Mouse (Mus musculus) C2C12 (cell line): ENCODE results near the gene Auts2. TPM values are rescaled to one million over a fixed set of nuclear protein-coding genes. Genes with fewer than 3 reads are reported as not detected.

Experiments used
- H3K27me3 ChIP-seq: one replicate; pipeline ENCODE4 v1.6.1; 2011; ENCODE audit not compliant: control insufficient read depth, insufficient read depth, insufficient read length
- H3K36me3 ChIP-seq: one replicate; pipeline ENCODE4 v1.6.1; 2011; ENCODE audit not compliant: control insufficient read depth, insufficient read depth
- H3K4me3 ChIP-seq: one replicate; pipeline ENCODE4 v1.5.1; 2011; ENCODE audit warnings: mild to moderate bottlenecking, control low read depth; ENCODE audit not compliant: poor library complexity, insufficient read depth, severe bottlenecking
- H3K79me2 ChIP-seq: one replicate; pipeline ENCODE4 v1.6.1; 2011; ENCODE audit not compliant: control insufficient read depth, insufficient read depth
- H3K79me3 ChIP-seq: one replicate; pipeline ENCODE4 v1.6.1; 2011; ENCODE audit warnings: low read depth, control low read depth
- H3ac ChIP-seq: one replicate; pipeline ENCODE3; 2011; ENCODE audit warnings: low read depth; ENCODE audit not compliant: control insufficient read depth, insufficient read length
- CEBPB ChIP-seq: IDR thresholded peaks from one replicate; pipeline ENCODE4 v1.6.1; 2011; ENCODE audit warnings: low read depth, mild to moderate bottlenecking, control low read depth, moderate library complexity
- CTCF ChIP-seq: IDR thresholded peaks from one replicate; pipeline ENCODE4 v1.5.1; 2011; ENCODE audit not compliant: control insufficient read depth, insufficient read depth, insufficient read length
- FOSL1 ChIP-seq: IDR thresholded peaks from one replicate; pipeline ENCODE4 v1.8.0; 2011; ENCODE audit warnings: mild to moderate bottlenecking, low read length; ENCODE audit not compliant: poor library complexity, insufficient read depth, severe bottlenecking
- MAX ChIP-seq: IDR thresholded peaks from one replicate; pipeline ENCODE4 v1.6.1; 2011; ENCODE audit warnings: mild to moderate bottlenecking, control low read depth
- MYOD1 ChIP-seq: IDR thresholded peaks from one replicate; pipeline ENCODE4 v1.6.1; 2011; ENCODE audit warnings: low read depth; ENCODE audit not compliant: control insufficient read depth, insufficient read length
- MYOG ChIP-seq: IDR thresholded peaks from one replicate; pipeline ENCODE4 v1.6.1; 2011; ENCODE audit not compliant: control insufficient read depth, insufficient read length; ENCODE audit errors: extremely low read depth
- USF1 ChIP-seq: IDR thresholded peaks from one replicate; pipeline ENCODE4 v1.6.1; 2011; ENCODE audit warnings: low read depth, mild to moderate bottlenecking, control low read depth, moderate library complexity
- polyA plus RNA-seq: library from polyadenylated mRNA; unstranded; fragments of >200 nt; fragmentation: generic; extraction: Trizol; gene quantifications from one replicate; pipeline ENCODE4 v1.2.1, GENCODE M21; 2012; ENCODE audit warnings: missing spikeins

Auts2 gene
- polyA plus RNA-seq, 1 experiment = 8.4 TPM

DNA sequence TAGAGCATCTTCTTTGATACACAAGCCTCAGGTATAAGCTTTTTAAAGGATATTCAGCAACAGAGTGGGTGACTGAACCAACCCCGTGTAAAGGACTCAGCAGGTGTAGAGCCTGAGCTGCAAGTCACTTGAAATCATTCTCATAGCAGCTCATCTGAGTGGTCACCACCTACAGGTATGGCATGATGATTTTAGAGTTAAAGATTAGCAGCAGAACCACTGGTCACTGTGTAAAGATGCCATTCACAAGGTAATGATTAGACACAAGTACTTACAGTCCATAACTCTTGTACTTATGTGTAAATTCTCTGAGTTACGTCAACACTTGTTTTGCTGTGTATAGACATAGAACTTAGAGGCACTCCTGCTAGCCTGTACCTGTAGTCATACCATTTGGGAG lies 327.0 kb downstream of the Auts2 start:
- no peaks in the 10 kb centered on the region for H3K27me3 ChIP-seq
- no peak overlapping the region for H3ac ChIP-seq
- no peak overlapping the region for H3K4me3 ChIP-seq
- H3K36me3 ChIP-seq = no peaks in the 10 kb centered on the region
- no peaks in the 10 kb centered on the region for H3K79me2 ChIP-seq
- no peaks in the 10 kb centered on the region for H3K79me3 ChIP-seq
- TF ChIP-seq MYOD1 (no peak), MAX (no peak), USF1 (no peak), CTCF (no peak), MYOG (no peak), FOSL1 (no peak), CEBPB (no peak)

DNA sequence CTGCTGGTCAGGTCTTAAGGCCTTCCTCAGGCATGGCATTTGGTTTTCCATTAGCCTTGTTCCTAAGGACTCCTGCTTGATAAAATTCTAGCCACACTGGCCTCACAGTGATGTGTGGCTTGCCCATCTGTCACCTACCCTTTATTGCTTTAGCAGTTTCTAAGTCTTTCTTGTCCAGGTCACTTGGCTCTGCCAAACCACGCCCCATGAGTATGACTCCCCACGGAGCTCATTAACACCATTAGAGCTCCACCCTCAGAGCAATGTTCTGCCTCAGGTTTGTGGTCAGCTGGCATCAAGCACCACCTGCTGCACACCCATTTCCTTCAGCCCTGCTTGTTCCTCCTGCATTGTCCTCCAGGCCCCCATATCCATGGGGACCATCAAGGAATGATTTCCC lies 330.7 kb downstream of the Auts2 start:
- Histone ChIP-seq H3K36me3 (no peaks in the 10 kb centered on the region), H3K4me3 (no peak overlapping the region), H3K79me3 (no peaks in the 10 kb centered on the region), H3K79me2 (no peaks in the 10 kb centered on the region), H3K27me3 (no peaks in the 10 kb centered on the region), H3ac (no peak overlapping the region)
- TF ChIP-seq CEBPB = no peak
- no peak for TF ChIP-seq MAX
- TF ChIP-seq CTCF = no peak
- TF ChIP-seq FOSL1 = no peak
- TF ChIP-seq MYOG = no peak
- no peak for TF ChIP-seq MYOD1
- no peak for TF ChIP-seq USF1

DNA sequence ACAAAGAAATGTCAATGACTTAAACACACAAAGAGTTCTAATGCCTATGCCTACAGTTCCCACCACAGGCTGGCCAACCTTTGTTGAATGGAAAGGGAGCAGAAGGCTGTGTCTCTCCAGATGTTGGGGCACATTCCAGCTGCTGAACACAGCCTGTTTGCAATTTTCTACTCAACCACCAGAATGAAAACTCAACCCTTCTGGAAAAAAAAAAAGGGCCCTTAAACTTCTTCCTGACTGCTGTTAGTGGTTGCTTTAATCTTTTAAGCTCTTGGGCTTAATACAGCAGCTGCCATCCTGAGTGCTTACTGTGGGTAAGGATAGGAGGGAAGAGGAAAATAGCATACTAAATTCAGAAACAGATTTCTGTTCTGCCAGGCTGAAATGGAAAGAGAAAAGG lies 333.4 kb downstream of the Auts2 start:
- no peaks in the 10 kb centered on the region for H3K79me2 ChIP-seq
- no peaks in the 10 kb centered on the region for H3K36me3 ChIP-seq
- H3K4me3 ChIP-seq = no peak overlapping the region
- no peaks in the 10 kb centered on the region for H3K27me3 ChIP-seq
- no peaks in the 10 kb centered on the region for H3K79me3 ChIP-seq
- no peak for TF ChIP-seq CTCF
- no peak for TF ChIP-seq MYOG
- no peak for TF ChIP-seq MYOD1
- no peak for TF ChIP-seq USF1
- no peak for TF ChIP-seq FOSL1
- no peak for TF ChIP-seq CEBPB
- TF ChIP-seq MAX = no peak
- no peak overlapping the region for H3ac ChIP-seq

DNA sequence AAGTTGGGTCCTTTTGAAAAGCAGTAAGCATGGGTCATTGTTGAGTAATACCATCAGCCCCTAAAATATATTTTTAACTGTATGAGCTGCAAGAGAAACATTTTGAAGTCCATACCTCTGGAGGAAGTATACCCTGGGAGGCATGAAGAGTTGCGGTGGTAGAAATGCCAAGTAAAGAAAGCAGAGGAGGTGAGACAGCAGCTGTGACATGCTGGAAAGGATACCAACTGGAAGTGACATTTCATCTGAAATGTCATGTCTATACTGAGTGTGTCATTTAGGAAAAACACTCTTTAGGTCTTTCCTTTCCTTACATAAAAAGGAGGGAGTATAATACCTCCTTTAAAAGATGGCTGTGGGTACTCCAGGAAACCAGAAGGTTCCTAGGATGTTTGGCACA lies 336.9 kb downstream of the Auts2 start:
- no peak overlapping the region for H3K4me3 ChIP-seq

DNA sequence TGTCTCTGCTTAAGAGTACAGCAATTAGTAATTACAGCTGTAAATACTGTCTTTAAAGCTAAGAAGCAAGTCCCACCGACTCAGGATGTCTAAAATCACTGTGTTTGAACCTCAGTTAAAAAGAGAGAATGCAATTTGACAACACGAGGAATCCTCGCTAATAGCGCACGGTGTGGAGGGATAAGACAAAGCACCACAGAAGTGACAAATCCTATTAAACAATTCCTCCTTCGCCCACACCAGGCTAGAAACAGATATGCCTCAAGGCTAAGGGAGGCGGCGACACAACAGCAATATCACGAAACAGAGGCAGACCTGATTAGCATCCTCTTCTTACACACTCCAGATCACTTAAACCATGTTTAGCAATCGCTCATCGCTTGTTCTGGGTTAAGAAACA lies 339.3 kb downstream of the Auts2 start:
- no peak for TF ChIP-seq MYOG
- TF ChIP-seq USF1 = no peak
- no peak for TF ChIP-seq CTCF
- TF ChIP-seq CEBPB = no peak
- no peak for TF ChIP-seq FOSL1
- TF ChIP-seq MYOD1 = no peak
- no peak for TF ChIP-seq MAX
- H3ac ChIP-seq = no peak overlapping the region
- no peaks in the 10 kb centered on the region for H3K27me3 ChIP-seq
- no peaks in the 10 kb centered on the region for H3K79me2 ChIP-seq
- no peaks in the 10 kb centered on the region for H3K36me3 ChIP-seq
- H3K4me3 ChIP-seq = no peak overlapping the region
- no peaks in the 10 kb centered on the region for H3K79me3 ChIP-seq

More for the DNA sequence above, 336.9 kb downstream of the Auts2 start:
- Histone ChIP-seq H3ac (no peak overlapping the region), H3K79me3 (no peaks in the 10 kb centered on the region), H3K79me2 (no peaks in the 10 kb centered on the region), H3K36me3 (no peaks in the 10 kb centered on the region), H3K27me3 (no peaks in the 10 kb centered on the region)
- TF ChIP-seq CTCF (no peak), MYOG (no peak), FOSL1 (no peak), MYOD1 (no peak), USF1 (no peak), MAX (no peak), CEBPB (no peak)

DNA sequence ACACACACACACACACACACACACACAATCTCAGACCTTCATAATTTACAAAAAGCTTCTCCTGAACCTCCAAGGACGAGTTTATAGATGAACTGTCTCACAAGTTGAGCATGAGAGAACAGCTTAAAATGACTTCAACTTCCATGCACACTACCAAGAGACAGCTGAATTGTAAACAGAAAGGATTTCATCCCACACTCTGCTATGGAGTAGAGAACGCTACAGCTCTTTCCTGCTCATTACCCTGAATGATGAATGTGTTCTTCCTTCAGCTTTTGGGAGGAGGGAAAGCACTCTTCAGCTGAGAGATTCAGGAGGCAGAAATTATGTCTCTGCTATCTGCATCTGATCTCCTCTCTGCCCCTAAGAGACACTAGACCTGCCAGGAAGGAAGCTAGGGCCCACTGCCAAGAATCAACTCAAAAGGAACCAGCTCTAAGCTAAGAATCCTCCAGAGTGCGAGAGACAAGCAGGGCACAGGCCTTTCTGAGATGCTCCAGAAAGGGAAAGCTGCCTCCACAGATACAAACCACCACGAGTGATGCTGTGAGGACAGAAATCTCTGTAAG lies 342.0 kb downstream of the Auts2 start:
- Histone ChIP-seq H3K79me3 (no peaks in the 10 kb centered on the region), H3K4me3 (no peak overlapping the region), H3K79me2 (no peaks in the 10 kb centered on the region), H3ac (no peak overlapping the region), H3K27me3 (no peaks in the 10 kb centered on the region), H3K36me3 (no peaks in the 10 kb centered on the region)
- TF ChIP-seq FOSL1 (no peak), MYOD1 (no peak), USF1 (no peak), MAX (no peak), MYOG (no peak), CTCF (no peak), CEBPB (no peak)
